Mouse (Mus musculus) lung, postnatal 36 days (tissue): ENCODE data around the gene March11.

Experiments used
- DNase-seq: peaks from one replicate; pipeline ENCODE4 v3.0.0; 2022; ENCODE audit warnings: mixed read lengths

The March11 gene

GRCm38 (mm10) chr15:26308629-26309230, at the start of gene March11:
Gene March11 (plus strand): TSS chr15:26309048.
- DNase-seq = no peak

- no peak for DNase-seq
Observed at GRCm38 (mm10) chr15:26262336-26262735, 46.5 kb upstream of the March11 start.

DNA sequence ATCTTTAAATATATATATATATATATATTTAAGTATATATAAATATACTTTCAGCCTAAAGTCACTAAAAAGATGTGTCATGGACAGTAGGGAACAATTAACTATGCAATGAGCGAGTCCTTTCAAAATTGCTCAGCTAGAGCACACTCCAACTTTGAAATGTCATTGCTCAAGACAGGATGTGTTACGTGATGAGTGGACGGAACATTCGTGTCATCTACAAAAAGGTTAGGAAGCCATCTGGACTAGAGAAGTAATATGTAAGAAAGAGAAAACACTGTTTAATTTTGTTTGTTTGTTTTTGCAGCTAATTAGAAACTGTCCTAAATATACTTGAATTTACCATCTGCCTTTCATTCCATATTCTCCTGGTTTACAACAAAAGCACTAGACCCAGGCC, 39.3 kb upstream of the March11 start:
- no peak for DNase-seq

- DNase-seq = no peak
Observed at GRCm38 (mm10) chr15:26276035-26276511, 32.8 kb upstream of the March11 start.

DNA sequence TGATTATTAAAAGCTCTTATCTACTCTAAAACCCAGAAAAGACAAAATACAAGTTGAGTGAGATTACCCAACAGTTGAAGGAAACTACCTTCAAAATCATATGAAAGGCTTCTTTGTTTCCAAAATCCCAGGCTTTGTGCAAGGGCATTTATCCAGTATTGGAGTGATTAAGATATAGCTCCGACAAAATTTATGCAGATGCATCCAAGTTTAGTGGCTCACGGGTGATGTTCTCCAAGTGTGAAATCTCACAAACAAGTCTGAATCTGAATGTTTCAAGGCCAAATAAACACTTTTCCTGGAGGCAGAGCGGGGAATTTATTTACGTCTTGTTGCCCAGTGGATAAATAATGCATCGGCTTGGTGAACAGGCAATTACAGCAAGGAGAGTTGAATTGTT, 32.2 kb upstream of the March11 start:
- DNase-seq = no peak

DNA sequence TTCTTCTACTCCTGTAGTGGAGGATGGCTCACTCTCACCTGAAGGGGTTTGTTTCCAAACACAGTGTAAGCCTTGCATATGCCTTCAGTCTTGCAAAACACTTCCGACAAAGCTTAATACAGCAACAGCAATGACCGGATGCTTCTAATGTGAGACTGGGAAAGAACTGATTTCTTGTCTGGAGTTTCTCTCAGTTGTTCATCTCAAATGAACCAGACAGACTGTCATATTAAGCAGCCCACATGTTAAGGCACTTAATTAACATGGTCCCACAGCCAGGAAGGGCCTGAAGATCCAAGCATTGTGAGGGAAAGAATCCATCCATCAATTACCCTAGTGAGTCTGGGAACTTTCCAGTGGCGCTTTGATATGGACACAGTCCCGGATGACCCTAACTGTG, 17.0 kb upstream of the March11 start:
- DNase-seq = no peak

DNA sequence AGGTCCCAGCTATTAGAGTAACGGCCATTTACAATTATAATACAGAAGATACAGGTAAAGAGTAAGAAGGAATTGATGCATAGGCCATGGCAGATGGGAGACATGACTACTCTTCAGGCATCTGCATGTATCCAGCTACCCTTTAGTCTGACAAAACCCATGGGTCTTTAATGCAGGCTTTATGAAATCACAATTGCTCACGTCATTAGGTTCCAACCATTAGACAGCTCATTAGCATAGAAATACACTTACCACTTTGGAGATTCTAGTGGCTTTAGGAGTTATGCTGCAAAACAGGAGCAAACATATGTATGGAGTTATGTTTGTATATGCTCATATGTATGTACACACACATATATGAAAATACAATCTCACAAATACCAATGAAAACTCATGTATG, 16.0 kb upstream of the March11 start:
- no peak for DNase-seq

GRCm38 (mm10) chr15:26293215-26293614, 15.6 kb upstream of the March11 start:
- DNase-seq = no peak

- no peak for DNase-seq
Observed at GRCm38 (mm10) chr15:26298668-26299067, 10.2 kb upstream of the March11 start.

GRCm38 (mm10) chr15:26309291-26309931, 563 bp downstream of the March11 start:
- peak; percentile 25 for DNase-seq

GRCm38 (mm10) chr15:26319866-26320265, 11.0 kb downstream of the March11 start:
- DNase-seq = no peak

DNA sequence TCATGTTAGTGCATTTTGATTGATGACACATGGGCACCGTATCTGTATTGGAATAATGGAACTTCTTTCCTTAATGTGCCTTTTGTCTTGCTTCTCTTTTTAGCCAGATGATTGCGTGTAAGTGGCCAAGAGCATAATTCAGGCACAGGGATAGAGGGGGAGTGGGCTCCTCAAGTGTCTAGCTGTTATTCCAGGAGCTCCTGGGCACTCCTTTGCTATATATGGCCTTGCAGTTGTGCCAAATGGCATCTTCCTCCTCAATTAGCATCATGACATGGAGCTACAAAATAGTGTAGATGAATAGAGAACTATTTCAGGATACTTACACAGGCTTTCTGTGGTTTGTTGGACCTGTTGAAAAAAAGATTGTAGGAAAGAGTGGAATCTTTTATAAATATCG, 11.6 kb downstream of the March11 start:
- no peak for DNase-seq

GRCm38 (mm10) chr15:26322804-26323203, 14.0 kb downstream of the March11 start:
- no peak for DNase-seq

DNA sequence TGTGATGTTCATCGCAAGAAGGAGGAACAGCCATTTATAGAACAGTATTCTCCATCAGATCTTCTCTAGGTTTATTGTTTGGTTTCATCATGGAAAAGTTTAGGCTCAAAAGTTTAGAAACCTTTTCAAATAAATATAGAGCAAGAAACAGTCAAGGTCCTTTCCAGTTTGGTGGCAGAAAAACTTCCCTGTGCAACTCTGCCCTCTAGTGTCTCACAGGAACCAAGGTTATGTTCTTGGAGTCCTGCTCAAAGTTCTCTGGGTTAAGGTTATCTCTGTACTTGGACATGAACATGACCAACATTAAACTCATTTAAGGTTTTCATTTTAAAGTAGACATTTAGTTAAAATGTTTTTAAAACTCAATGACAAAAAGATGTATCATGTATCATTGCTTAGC, 18.3 kb downstream of the March11 start:
- peak; percentile 1 for DNase-seq

DNA sequence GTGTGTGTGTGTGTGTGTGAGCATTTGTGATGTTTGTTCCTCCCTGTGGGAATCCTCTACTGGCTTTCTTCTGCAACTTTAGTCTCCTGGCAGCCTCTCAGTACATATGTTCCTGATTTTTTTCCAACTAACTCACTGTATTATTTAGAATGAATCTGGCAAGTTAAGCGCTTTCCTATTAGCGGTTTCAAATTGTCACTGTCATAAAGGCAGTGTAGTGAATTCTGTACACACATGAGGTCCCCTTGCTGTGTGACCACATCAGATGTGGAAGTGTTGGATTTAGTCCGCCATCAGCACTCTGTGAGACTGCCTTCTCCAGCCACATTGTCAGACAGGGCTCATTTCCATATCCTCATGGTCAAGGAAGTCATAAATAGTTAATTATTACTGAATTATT, 26.9 kb downstream of the March11 start:
- DNase-seq = no peak

DNA sequence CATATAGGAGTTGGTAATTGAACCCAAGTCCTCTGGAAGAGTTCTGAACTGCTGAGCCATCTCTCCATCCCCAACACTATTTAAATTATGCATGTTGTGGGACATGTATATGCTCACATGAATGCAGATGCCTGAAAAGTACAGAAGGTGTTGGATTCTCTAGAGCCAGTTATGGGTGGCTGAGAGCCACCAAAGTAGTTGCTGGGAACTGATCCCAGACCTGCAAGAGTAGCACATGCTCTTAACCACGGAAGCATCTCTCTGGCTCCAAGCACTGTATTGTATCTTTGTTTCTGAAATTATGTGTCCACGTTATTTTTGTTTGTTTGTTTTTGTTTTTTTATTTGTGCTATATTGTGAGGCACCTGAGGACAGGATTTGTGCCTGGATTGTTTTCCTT, 28.9 kb downstream of the March11 start:
- no peak for DNase-seq

GRCm38 (mm10) chr15:26338343-26338742, 29.5 kb downstream of the March11 start:
- no peak for DNase-seq

- no peak for DNase-seq
Observed at GRCm38 (mm10) chr15:26340490-26340889, 31.6 kb downstream of the March11 start.

DNA sequence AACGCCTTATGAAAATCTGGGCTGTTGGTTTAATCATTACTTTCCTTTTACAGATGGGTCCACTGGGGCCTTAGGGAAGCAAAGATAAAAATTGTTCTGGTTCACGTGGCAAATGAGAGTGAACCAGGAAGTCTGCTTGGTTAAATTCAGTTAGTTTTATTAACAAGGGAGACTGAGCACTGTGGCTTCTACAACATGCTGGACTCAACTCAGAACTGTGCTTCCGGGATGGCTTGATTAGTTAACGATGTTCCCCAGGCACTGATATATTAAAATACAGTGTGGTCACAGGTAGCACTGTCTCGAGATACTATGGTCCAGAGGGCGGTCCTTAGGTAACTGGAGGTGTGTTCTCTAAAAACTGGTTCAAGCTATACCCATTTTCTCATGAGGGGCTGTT, 32.1 kb downstream of the March11 start:
- DNase-seq = no peak

- no peak for DNase-seq
Observed at GRCm38 (mm10) chr15:26344329-26344728, 35.5 kb downstream of the March11 start.

DNA sequence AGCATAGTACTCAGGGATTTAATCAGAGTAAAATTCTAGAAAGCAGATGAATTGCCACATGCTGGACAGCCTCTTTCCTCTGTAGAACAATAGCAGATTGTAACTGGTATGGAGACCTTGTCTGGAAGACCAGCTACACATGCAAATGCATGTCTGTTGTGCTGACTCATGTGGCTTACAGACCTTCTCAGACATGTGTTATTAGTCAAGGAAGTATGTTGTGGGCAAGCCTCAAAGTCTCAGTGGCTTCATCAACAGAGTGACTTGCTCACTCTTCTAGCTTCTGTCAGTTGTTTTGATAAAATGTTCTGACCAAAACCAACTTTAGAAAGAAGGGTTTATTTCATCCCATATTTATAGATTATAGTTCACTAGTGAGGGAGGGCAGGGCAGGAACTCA, 44.8 kb downstream of the March11 start:
- no peak for DNase-seq

- DNase-seq = no peak
Observed at GRCm38 (mm10) chr15:26365344-26365743, 56.5 kb downstream of the March11 start.

DNA sequence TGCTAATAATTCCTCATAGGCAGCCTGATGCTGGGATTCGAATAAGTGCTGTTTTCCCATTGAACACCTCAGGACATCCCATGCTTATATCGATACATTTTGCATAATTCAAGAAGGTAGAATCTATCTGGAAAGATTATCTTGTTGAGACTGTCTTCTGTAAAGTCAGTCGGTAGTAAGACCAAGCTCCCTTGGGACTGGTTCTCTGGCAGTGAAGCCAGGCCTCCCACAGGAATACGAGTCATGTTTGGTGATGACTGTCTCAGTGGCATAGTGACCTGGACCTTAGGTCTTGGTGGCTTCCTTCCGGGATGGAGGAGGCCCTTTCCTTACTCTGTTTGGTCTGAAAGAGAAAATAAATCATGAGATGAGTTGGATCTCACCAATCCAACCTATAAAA, 57.7 kb downstream of the March11 start:
- no peak for DNase-seq

GRCm38 (mm10) chr15:26373759-26374158, 64.9 kb downstream of the March11 start:
- DNase-seq = no peak

DNA sequence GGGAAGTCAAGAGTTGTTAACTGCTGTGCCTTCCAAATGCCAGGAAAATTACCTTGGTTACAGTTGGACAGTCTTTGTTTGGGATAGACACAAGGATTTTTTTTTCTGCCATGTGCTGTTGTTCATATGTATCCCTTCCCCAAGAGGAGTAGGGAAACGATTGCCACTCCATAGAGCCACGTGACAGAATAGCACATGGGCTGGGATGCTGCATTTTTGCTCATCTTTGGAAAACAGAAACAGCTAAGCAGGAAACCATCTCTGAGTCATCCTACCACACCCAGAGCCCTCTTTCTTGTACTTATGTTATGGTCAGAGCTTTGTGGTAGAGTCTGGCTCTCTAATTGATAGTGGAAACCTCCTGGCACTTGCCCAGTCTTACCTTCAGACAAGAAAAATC, 65.4 kb downstream of the March11 start:
- no peak for DNase-seq
